Mouse (Mus musculus) intestine, embryonic 14.5 days (tissue): Measurements from ENCODE around the gene Mctp1. TPM values are rescaled to one million over a fixed set of nuclear protein-coding genes. Genes with fewer than 3 reads are reported as not detected.

Source experiments
- ATAC-seq: fragments of 200-750 bp; cut with Nextera tagmentation; replicated peaks from 2 replicates; pipeline ENCODE4 v1.8.0; 2017; ENCODE audit warnings: low read depth, moderate number of reproducible peaks, moderate TSS enrichment, moderate library complexity; ENCODE audit not compliant: low FRiP score, low TSS enrichment
- DNase-seq: peaks from one replicate; pipeline ENCODE4 v3.0.0-alpha.2; 2018; ENCODE audit warnings: low spot score
- H3K27ac ChIP-seq: fragments of 300-500 bp; sonication (generic); 2 replicates; pipeline ENCODE4 v1.5.1; 2014; ENCODE audit warnings: low read depth, mild to moderate bottlenecking, control low read depth
- H3K27me3 ChIP-seq: fragments of 300-500 bp; sonication (generic); replicated peaks from 2 replicates; pipeline ENCODE4 v1.6.1; 2014; ENCODE audit warnings: low read length, control low read depth; ENCODE audit not compliant: control insufficient read depth, insufficient read depth
- H3K36me3 ChIP-seq: fragments of 300-500 bp; sonication (generic); 2 replicates; pipeline ENCODE4 v1.6.1; 2014; ENCODE audit warnings: low read length, control low read depth; ENCODE audit not compliant: control insufficient read depth, insufficient read depth
- H3K4me1 ChIP-seq: fragments of 300-500 bp; sonication (generic); replicated peaks from 2 replicates; pipeline ENCODE4 v1.6.1; 2014; ENCODE audit warnings: low read length, control low read depth, mixed read lengths; ENCODE audit not compliant: control insufficient read depth, insufficient read depth
- H3K4me2 ChIP-seq: fragments of 300-500 bp; sonication (generic); 2 replicates; pipeline ENCODE4 v1.6.1; 2014; ENCODE audit warnings: low read length
- H3K4me3 ChIP-seq: fragments of 300-500 bp; sonication (generic); 2 replicates; pipeline ENCODE4 v1.5.1; 2014; ENCODE audit warnings: low read depth, low read length, control low read depth, mixed read lengths
- H3K9ac ChIP-seq: fragments of 300-500 bp; sonication (generic); 2 replicates; pipeline ENCODE4 v1.6.1; 2014; ENCODE audit warnings: mild to moderate bottlenecking, low read length
- H3K9me3 ChIP-seq: fragments of 300-500 bp; sonication (generic); 2 replicates; pipeline ENCODE4 v1.6.1; 2016; ENCODE audit warnings: low read length, control low read depth; ENCODE audit not compliant: control insufficient read depth
- whole genome bisulfite sequencing: fragments of 180-500 bp; shearing (Covaris S2); extraction: QIAGEN DNeasy Blood & Tissue Kit; methylation state at CpG from one replicate; pipeline ENCODE4 v1.1.7; 2014; 5-methylcytosine and 5-hydroxymethylcytosine counted together
- polyA plus RNA-seq: library from polyadenylated mRNA; unstranded; fragments of >200 nt; fragmentation: Nextera tagmentation; extraction: Ambion mirVana; gene quantifications from 2 replicates; pipeline ENCODE4 v1.2.1, GENCODE M21; 2014

Mctp1 gene
- polyA plus RNA-seq, 1 experiment from 2014 or later, result 0.78 TPM

DNA sequence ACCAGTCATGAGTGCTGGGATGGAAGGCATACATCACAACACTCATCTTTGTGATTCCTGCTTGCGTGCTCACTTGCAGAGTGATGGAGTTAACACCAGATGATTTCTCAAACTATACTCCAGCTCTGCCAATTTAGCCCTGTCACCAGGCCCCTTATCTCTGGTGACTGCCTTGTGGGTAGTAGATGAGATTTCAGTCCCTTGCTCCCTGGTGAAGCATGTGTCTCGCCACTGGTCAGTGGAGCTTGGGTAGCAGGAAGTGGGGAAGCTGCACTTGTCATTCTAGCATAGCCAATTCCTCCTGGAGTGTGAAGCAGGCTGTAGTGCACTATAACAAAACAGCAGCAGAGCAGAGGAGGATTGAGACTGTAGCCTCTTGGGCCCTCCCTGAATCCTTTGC is 208.6 kb downstream of the Mctp1 start:
- Histone ChIP-seq H3K4me2 (no peak overlapping the region), H3K9me3 (no peaks in the 10 kb centered on the region), H3K36me3 (no peaks in the 10 kb centered on the region), H3K27ac (no peak overlapping the region), H3K4me1 (no peaks in the 10 kb centered on the region), H3K27me3 (no peaks in the 10 kb centered on the region), H3K4me3 (no peak overlapping the region), H3K9ac (no peak overlapping the region)
- no peak for DNase-seq
- WGBS, result 80% methylated on average over 2 of the region's 2 CpGs
- ATAC-seq, result no peak

DNA sequence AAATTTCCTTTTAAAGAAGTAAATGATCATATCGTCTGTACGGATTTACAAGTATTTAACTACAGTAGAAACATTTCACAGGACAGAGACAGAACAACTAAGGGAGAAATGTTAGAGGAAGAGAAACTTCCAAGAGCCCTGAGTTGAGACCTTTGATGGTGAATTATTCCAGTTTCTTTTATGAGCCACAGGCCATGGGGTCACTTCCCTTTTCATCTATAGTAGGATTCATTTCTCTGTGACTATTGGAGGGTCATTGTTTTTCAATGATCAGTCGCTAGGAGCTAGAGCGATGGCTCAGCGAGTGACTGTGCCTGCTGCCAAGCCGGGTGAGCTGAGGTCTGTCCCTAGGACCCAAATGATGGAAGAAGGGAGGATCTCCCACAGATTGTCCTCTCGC is 212.7 kb downstream of the Mctp1 start:
- Histone ChIP-seq H3K4me1 (no peaks in the 10 kb centered on the region), H3K4me3 (no peak overlapping the region), H3K27ac (no peak overlapping the region), H3K36me3 (no peaks in the 10 kb centered on the region), H3K9me3 (no peaks in the 10 kb centered on the region), H3K27me3 (no peaks in the 10 kb centered on the region), H3K4me2 (no peak overlapping the region), H3K9ac (no peak overlapping the region)
- no peak for ATAC-seq
- DNase-seq, result no peak
- WGBS, result 81% methylated on average over 7 of the region's 7 CpGs

DNA sequence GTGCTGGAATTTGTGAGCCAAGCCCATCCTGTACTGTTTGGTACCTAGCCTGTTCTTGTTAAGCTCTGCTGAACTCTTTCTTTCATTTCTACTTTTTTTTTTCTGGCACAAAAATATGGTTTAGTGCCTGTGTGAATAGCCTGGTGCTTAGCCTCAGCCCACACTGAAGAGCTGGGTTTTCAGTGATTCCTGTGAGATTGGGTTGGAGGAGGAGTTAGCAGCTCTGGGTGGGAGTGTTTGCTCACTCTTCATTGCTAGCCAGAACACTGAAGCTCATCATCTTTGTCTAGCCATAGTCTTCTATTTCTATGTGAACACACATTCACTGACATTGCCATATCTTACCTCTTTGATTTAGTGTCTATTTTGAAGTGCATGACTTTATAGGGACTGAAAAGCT is 225.1 kb downstream of the Mctp1 start:
- H3K9ac ChIP-seq, result no peak overlapping the region

DNA sequence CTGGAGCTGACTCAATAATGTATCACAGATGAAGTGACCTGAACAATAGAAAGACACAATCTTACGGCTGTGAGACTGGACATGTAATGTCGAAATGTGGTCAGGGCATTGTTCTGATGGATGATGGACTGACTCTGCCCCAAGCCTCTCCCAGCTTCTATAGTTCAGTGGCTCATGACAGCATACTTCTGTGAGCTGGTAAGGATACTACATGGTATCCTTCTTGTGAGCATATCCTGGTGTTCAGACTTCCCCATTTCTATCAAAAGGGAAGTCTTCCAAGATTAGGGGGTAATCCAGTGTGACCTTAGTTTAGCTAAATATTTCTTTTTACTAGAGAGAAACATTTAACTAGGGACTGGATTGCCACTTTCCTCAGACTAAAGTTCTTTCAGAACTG is 227.2 kb downstream of the Mctp1 start:
- WGBS, result 95% methylated on average over 2 of the region's 2 CpGs
- Histone ChIP-seq H3K9me3 (no peaks in the 10 kb centered on the region), H3K4me1 (no peaks in the 10 kb centered on the region), H3K36me3 (no peaks in the 10 kb centered on the region), H3K27ac (no peak overlapping the region), H3K9ac (no peak overlapping the region), H3K4me3 (no peak overlapping the region), H3K27me3 (no peaks in the 10 kb centered on the region), H3K4me2 (no peak overlapping the region)
- ATAC-seq (no peak), DNase-seq (no peak)

More for the DNA sequence above, 225.1 kb downstream of the Mctp1 start:
- Histone ChIP-seq H3K4me2 (no peak overlapping the region), H3K27me3 (no peaks in the 10 kb centered on the region), H3K36me3 (no peaks in the 10 kb centered on the region), H3K27ac (no peak overlapping the region), H3K4me3 (no peak overlapping the region), H3K4me1 (no peaks in the 10 kb centered on the region), H3K9me3 (no peaks in the 10 kb centered on the region)
- DNase-seq (no peak), ATAC-seq (no peak)

DNA sequence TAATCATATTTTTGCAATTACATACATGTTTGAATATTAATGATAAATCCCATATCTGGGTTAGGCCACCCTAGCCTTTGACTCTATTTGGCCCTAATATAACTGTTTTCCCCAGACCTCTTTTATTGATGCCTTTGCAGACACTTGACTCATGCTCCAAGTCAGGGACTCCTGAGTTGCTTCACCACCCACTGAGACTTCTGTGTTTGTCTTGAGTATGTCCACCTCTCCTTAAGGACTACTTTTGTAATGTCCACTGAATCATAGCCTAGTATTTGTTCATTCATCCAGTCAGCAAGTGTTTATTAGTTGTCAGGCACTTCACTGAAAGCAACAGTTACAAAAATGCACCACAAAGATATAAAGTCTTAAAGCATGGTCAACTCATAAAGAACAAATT is 235.8 kb downstream of the Mctp1 start:
- no peaks in the 10 kb centered on the region for H3K27me3 ChIP-seq
- no peak for ATAC-seq

DNA sequence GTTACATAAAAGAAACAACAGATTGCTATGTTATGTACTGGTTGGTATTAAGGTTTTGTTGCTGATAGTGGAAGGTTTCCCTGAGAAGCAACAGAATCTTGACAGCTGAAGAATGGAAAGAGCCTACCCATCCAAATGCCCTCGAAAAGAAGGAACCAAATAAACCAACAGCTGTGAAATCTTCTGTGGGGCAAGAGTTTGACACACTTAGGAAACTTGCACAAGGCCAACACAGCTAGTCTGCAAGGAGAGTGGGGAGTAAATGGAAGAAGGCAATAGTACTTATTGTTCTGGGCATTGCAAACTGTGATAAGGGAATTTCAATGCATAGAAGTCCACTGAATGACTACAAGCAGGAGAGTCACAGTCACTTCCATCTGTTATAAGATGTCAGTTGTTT is 236.2 kb downstream of the Mctp1 start:
- Histone ChIP-seq H3K36me3 (no peaks in the 10 kb centered on the region), H3K9ac (no peak overlapping the region), H3K4me2 (no peak overlapping the region), H3K4me1 (no peaks in the 10 kb centered on the region), H3K27me3 (no peaks in the 10 kb centered on the region), H3K27ac (no peak overlapping the region), H3K9me3 (no peaks in the 10 kb centered on the region), H3K4me3 (no peak overlapping the region)
- no peak for DNase-seq
- WGBS, result 59% methylated on average over 1 of the region's 1 CpGs
- no peak for ATAC-seq

More for the DNA sequence above, 235.8 kb downstream of the Mctp1 start:
- H3K4me2 ChIP-seq, result no peak overlapping the region
- no peaks in the 10 kb centered on the region for H3K9me3 ChIP-seq
- H3K4me1 ChIP-seq, result no peaks in the 10 kb centered on the region
- DNase-seq, result no peak
- no peak overlapping the region for H3K9ac ChIP-seq
- no peak overlapping the region for H3K27ac ChIP-seq
- no peak overlapping the region for H3K4me3 ChIP-seq
- no peaks in the 10 kb centered on the region for H3K36me3 ChIP-seq

DNA sequence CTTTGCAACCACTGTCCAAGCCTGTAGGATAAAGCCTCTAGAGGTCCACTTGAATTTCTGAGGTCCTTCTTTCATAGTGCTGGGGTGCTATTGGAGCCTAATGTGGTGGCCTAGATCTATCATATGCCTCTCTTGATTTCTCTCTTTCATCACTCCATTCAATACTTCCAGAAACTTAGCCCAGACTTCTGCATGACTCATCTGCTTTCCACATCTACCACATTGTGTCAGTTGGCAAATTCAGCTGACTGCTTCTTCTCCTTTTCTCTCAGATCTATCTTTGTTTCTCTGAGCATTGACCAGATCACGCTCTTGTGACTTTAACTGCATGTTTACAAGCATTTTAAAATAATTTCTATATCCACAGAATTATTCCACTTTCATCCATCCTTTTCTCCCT is 249.4 kb downstream of the Mctp1 start:
- H3K4me2 ChIP-seq, result no peak overlapping the region
- H3K9me3 ChIP-seq, result no peaks in the 10 kb centered on the region
- no peaks in the 10 kb centered on the region for H3K4me1 ChIP-seq
- H3K36me3 ChIP-seq, result no peaks in the 10 kb centered on the region
- no peak overlapping the region for H3K9ac ChIP-seq
- H3K27me3 ChIP-seq, result no peaks in the 10 kb centered on the region
- no peak overlapping the region for H3K4me3 ChIP-seq
- 82% methylated on average over 1 of the region's 1 CpGs for WGBS
- ATAC-seq (no peak), DNase-seq (no peak)
- H3K27ac ChIP-seq, result no peak overlapping the region

DNA sequence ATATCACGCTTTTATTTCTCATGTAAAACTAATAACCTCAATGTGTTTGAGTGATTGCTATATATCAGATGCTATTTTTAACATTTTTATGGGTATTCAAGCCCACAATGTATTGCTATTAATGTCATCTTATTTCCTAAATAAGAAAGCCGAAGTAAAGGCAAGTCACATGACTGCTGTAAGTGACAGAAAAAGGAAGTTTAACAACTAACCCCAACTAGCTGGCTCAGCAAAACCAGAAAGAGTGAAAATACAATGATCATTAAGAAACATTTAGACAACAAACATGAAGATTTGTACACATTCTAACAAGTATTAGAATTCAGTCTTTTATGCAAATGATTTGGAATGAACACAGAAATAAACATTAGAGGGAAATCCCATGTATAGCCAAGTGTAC is 253.9 kb downstream of the Mctp1 start:
- ATAC-seq, result no peak
- H3K36me3 ChIP-seq, result no peaks in the 10 kb centered on the region
- no peak for DNase-seq
- no peak overlapping the region for H3K9ac ChIP-seq
- WGBS, result 78% methylated on average over 2 of the region's 2 CpGs
- no peaks in the 10 kb centered on the region for H3K4me1 ChIP-seq
- H3K27ac ChIP-seq, result no peak overlapping the region
- no peaks in the 10 kb centered on the region for H3K27me3 ChIP-seq
- H3K4me3 ChIP-seq, result no peak overlapping the region
- H3K4me2 ChIP-seq, result no peak overlapping the region
- no peaks in the 10 kb centered on the region for H3K9me3 ChIP-seq

DNA sequence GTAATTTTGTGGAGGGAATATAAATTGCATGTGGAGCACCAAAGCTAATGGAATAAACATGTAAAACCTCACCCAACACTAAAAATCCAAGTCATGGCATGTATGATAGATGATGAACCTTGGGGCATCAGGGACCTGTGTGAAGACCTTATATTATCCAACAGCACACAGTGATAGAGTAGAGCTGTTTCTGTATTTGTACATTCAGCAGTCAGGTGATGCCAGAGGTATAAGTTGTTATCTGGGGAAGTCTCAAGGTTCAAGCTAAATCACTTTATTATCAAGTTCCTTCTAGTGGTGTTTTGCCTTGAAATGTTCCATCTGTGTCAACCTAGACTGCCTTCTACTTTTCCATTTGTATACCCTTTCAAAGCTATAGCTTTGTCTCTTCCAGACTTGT is 275.2 kb downstream of the Mctp1 start:
- DNase-seq (no peak), ATAC-seq (no peak)
- Histone ChIP-seq H3K4me3 (no peak overlapping the region), H3K36me3 (no peaks in the 10 kb centered on the region), H3K9ac (no peak overlapping the region), H3K9me3 (no peaks in the 10 kb centered on the region), H3K27me3 (no peaks in the 10 kb centered on the region), H3K4me2 (no peak overlapping the region), H3K4me1 (no peaks in the 10 kb centered on the region), H3K27ac (no peak overlapping the region)
